Mouse (Mus musculus): Measurements from ENCODE around the gene Arhgap10. TPM values are rescaled to one million over a fixed set of nuclear protein-coding genes. Genes with fewer than 3 reads are reported as not detected.
A peak's percentile ranks its signal among the peaks of the same experiment; 100 is the strongest.

Gene Arhgap10
- polyA plus RNA-seq, 1 experiment from 2014 or later, result 28.9 TPM

GRCm38 (mm10) chr8:77478155-77478912 lies 39.4 kb downstream of the Arhgap10 start:
- Histone ChIP-seq H3K4me2 (ENCODE audit: low read depth, low read length) (no peak overlapping the region), H3K4me1 (ENCODE audit: control insufficient read depth, insufficient read depth, low read length) (peaks cover 29% of the 10 kb centered on the region), H3K27me3 (replicated peaks; ENCODE audit: control insufficient read depth, insufficient read depth, low read length) (no peaks in the 10 kb centered on the region), H3K9ac (ENCODE audit: low read depth, low read length) (0 out of 2 replicates have a peak overlapping the region, but pooled peaks have one; percentile 16), H3K4me3 (ENCODE audit: low read length) (no peak overlapping the region), H3K9me3 (ENCODE audit: control insufficient read depth, low read length) (no peaks in the 10 kb centered on the region), H3K27ac (ENCODE audit: low read length) (peak overlapping the region; percentile 50), H3K36me3 (ENCODE audit: control insufficient read depth, insufficient read depth, low read length) (no peaks in the 10 kb centered on the region)
- WGBS, result 63% methylated on average over 12 of the region's 12 CpGs
- peak; percentile 78 for ATAC-seq

GRCm38 (mm10) chr8:77477684-77478083 lies 40.1 kb downstream of the Arhgap10 start:
- H3K4me1 ChIP-seq (ENCODE audit: control insufficient read depth, insufficient read depth, low read length), result peaks cover 32% of the 10 kb centered on the region
- H3K9ac ChIP-seq (ENCODE audit: low read depth, low read length), result no peak overlapping the region
- no peak overlapping the region; the same call in 1 of the 2 replicates for H3K27ac ChIP-seq (ENCODE audit: low read length)
- H3K27me3 ChIP-seq (replicated peaks; ENCODE audit: control insufficient read depth, insufficient read depth, low read length), result no peaks in the 10 kb centered on the region
- no peak overlapping the region for H3K4me3 ChIP-seq (ENCODE audit: low read length)
- no peak for ATAC-seq
- H3K36me3 ChIP-seq (ENCODE audit: control insufficient read depth, insufficient read depth, low read length), result no peaks in the 10 kb centered on the region
- no peak overlapping the region for H3K4me2 ChIP-seq (ENCODE audit: low read depth, low read length)
- H3K9me3 ChIP-seq (ENCODE audit: control insufficient read depth, low read length), result no peaks in the 10 kb centered on the region
- 64% methylated on average over 12 of the region's 12 CpGs for WGBS

GRCm38 (mm10) chr8:77474614-77475013 lies 43.1 kb downstream of the Arhgap10 start:
- Histone ChIP-seq H3K9me3 (ENCODE audit: control insufficient read depth, low read length) (no peaks in the 10 kb centered on the region), H3K4me1 (ENCODE audit: control insufficient read depth, insufficient read depth, low read length) (peaks cover 29% of the 10 kb centered on the region), H3K27me3 (replicated peaks; ENCODE audit: control insufficient read depth, insufficient read depth, low read length) (no peaks in the 10 kb centered on the region), H3K9ac (ENCODE audit: low read depth, low read length) (no peak overlapping the region), H3K27ac (ENCODE audit: low read length) (no peak overlapping the region), H3K4me2 (ENCODE audit: low read depth, low read length) (no peak overlapping the region), H3K4me3 (ENCODE audit: low read length) (no peak overlapping the region), H3K36me3 (ENCODE audit: control insufficient read depth, insufficient read depth, low read length) (no peaks in the 10 kb centered on the region)
- no peak for ATAC-seq
- 93% methylated on average over 5 of the region's 5 CpGs for WGBS

GRCm38 (mm10) chr8:77473773-77474172 lies 44.0 kb downstream of the Arhgap10 start:
- H3K9ac ChIP-seq (ENCODE audit: low read depth, low read length), result peak overlapping the region; percentile 30; the same call in 1 of the 2 replicates
- WGBS, result 32% methylated on average over 7 of the region's 7 CpGs
- H3K4me3 ChIP-seq (ENCODE audit: low read length), result no peak overlapping the region
- peaks cover 22% of the 10 kb centered on the region for H3K4me1 ChIP-seq (ENCODE audit: control insufficient read depth, insufficient read depth, low read length)
- H3K4me2 ChIP-seq (ENCODE audit: low read depth, low read length), result no peak overlapping the region
- H3K27ac ChIP-seq (ENCODE audit: low read length), result peak overlapping the region; percentile 79
- H3K9me3 ChIP-seq (ENCODE audit: control insufficient read depth, low read length), result no peaks in the 10 kb centered on the region
- ATAC-seq, result peak; percentile 24; the same call in 1 of the 2 replicates
- H3K27me3 ChIP-seq (replicated peaks; ENCODE audit: control insufficient read depth, insufficient read depth, low read length), result no peaks in the 10 kb centered on the region
- no peaks in the 10 kb centered on the region for H3K36me3 ChIP-seq (ENCODE audit: control insufficient read depth, insufficient read depth, low read length)

GRCm38 (mm10) chr8:77473373-77473772 lies 44.4 kb downstream of the Arhgap10 start:
- H3K27me3 ChIP-seq (replicated peaks; ENCODE audit: control insufficient read depth, insufficient read depth, low read length), result no peaks in the 10 kb centered on the region
- H3K27ac ChIP-seq (ENCODE audit: low read length), result peak overlapping the region; percentile 79
- peaks cover 18% of the 10 kb centered on the region for H3K4me1 ChIP-seq (ENCODE audit: control insufficient read depth, insufficient read depth, low read length)
- H3K36me3 ChIP-seq (ENCODE audit: control insufficient read depth, insufficient read depth, low read length), result no peaks in the 10 kb centered on the region
- no peaks in the 10 kb centered on the region for H3K9me3 ChIP-seq (ENCODE audit: control insufficient read depth, low read length)
- H3K9ac ChIP-seq (ENCODE audit: low read depth, low read length), result peak overlapping the region; percentile 30; the same call in 1 of the 2 replicates
- no peak overlapping the region for H3K4me2 ChIP-seq (ENCODE audit: low read depth, low read length)
- 43% methylated on average over 6 of the region's 6 CpGs for WGBS
- H3K4me3 ChIP-seq (ENCODE audit: low read length), result no peak overlapping the region
- peak; percentile 49 for ATAC-seq

- no peak for ATAC-seq
- Histone ChIP-seq H3K36me3 (ENCODE audit: control insufficient read depth, insufficient read depth, low read length) (no peaks in the 10 kb centered on the region), H3K9me3 (ENCODE audit: control insufficient read depth, low read length) (no peaks in the 10 kb centered on the region), H3K4me2 (ENCODE audit: low read depth, low read length) (no peak overlapping the region), H3K27ac (ENCODE audit: low read length) (no peak overlapping the region), H3K4me3 (ENCODE audit: low read length) (no peak overlapping the region), H3K27me3 (replicated peaks; ENCODE audit: control insufficient read depth, insufficient read depth, low read length) (no peaks in the 10 kb centered on the region), H3K4me1 (ENCODE audit: control insufficient read depth, insufficient read depth, low read length) (no peaks in the 10 kb centered on the region), H3K9ac (ENCODE audit: low read depth, low read length) (no peak overlapping the region)
- 91% methylated on average over 6 of the region's 6 CpGs for WGBS
Observed at GRCm38 (mm10) chr8:77461392-77461791, 56.4 kb downstream of the Arhgap10 start.

GRCm38 (mm10) chr8:77460363-77460762 lies 57.4 kb downstream of the Arhgap10 start:
- Histone ChIP-seq H3K27ac (ENCODE audit: low read length) (no peak overlapping the region), H3K36me3 (ENCODE audit: control insufficient read depth, insufficient read depth, low read length) (no peaks in the 10 kb centered on the region), H3K4me2 (ENCODE audit: low read depth, low read length) (no peak overlapping the region), H3K27me3 (replicated peaks; ENCODE audit: control insufficient read depth, insufficient read depth, low read length) (no peaks in the 10 kb centered on the region), H3K4me1 (ENCODE audit: control insufficient read depth, insufficient read depth, low read length) (no peaks in the 10 kb centered on the region), H3K4me3 (ENCODE audit: low read length) (no peak overlapping the region), H3K9ac (ENCODE audit: low read depth, low read length) (no peak overlapping the region), H3K9me3 (ENCODE audit: control insufficient read depth, low read length) (no peaks in the 10 kb centered on the region)
- peak; percentile 70 for ATAC-seq
- 83% methylated on average over 2 of the region's 2 CpGs for WGBS

GRCm38 (mm10) chr8:77459696-77460095 lies 58.1 kb downstream of the Arhgap10 start:
- WGBS, result 74% methylated on average over 7 of the region's 7 CpGs
- no peak overlapping the region for H3K9ac ChIP-seq (ENCODE audit: low read depth, low read length)
- no peak overlapping the region for H3K27ac ChIP-seq (ENCODE audit: low read length)
- H3K9me3 ChIP-seq (ENCODE audit: control insufficient read depth, low read length), result no peaks in the 10 kb centered on the region
- ATAC-seq, result no peak
- no peaks in the 10 kb centered on the region for H3K36me3 ChIP-seq (ENCODE audit: control insufficient read depth, insufficient read depth, low read length)
- no peaks in the 10 kb centered on the region for H3K27me3 ChIP-seq (replicated peaks; ENCODE audit: control insufficient read depth, insufficient read depth, low read length)
- no peak overlapping the region for H3K4me2 ChIP-seq (ENCODE audit: low read depth, low read length)
- no peaks in the 10 kb centered on the region for H3K4me1 ChIP-seq (ENCODE audit: control insufficient read depth, insufficient read depth, low read length)
- no peak overlapping the region for H3K4me3 ChIP-seq (ENCODE audit: low read length)

GRCm38 (mm10) chr8:77458575-77458974 lies 59.2 kb downstream of the Arhgap10 start:
- Histone ChIP-seq H3K9ac (ENCODE audit: low read depth, low read length) (no peak overlapping the region), H3K27me3 (replicated peaks; ENCODE audit: control insufficient read depth, insufficient read depth, low read length) (no peaks in the 10 kb centered on the region), H3K27ac (ENCODE audit: low read length) (no peak overlapping the region), H3K4me3 (ENCODE audit: low read length) (no peak overlapping the region), H3K36me3 (ENCODE audit: control insufficient read depth, insufficient read depth, low read length) (no peaks in the 10 kb centered on the region), H3K4me1 (ENCODE audit: control insufficient read depth, insufficient read depth, low read length) (no peaks in the 10 kb centered on the region), H3K4me2 (ENCODE audit: low read depth, low read length) (no peak overlapping the region), H3K9me3 (ENCODE audit: control insufficient read depth, low read length) (no peaks in the 10 kb centered on the region)
- ATAC-seq, result no peak
- 86% methylated on average over 4 of the region's 4 CpGs for WGBS

Measured in intestine, embryonic 16.5 days (tissue).